Mouse (Mus musculus): ENCODE measurements at regions not wholly inside any gene's neighbourhood (a gene's known extent, or its start where the extent isn't known, plus 50 kb on each side); places are given as distances from the start of the nearest gene placed in this dataset.

GRCm38 (mm10) chr1:71472691-71473090, 58.0 kb upstream of the Abca12 start:
- CTCF ChIA-PET, result interaction anchor here in 2 of 4 experiments (0.6 kb wide), 2 partner anchors 33 to 1688 kb away, joined by 3 to 4 read pairs; no protein-coding TSS in a partner anchor
- POLR2A ChIA-PET, result interaction anchor here in 1 of 4 experiments (0.6 kb wide), 1 partner anchor 37 kb away, joined by 4 read pairs; no protein-coding TSS in a partner anchor

GRCm38 (mm10) chr1:71483149-71483548, 68.4 kb upstream of the Abca12 start:
- ChIA-PET POLR2A (no interaction called here), CTCF (no interaction called here)

GRCm38 (mm10) chr1:71494576-71494975, 62.4 kb upstream of the Atic start:
- ChIA-PET POLR2A (interaction anchor here in 1 of 4 experiments (0.7 kb wide), 1 partner anchor 245 kb away, joined by 3 read pairs; no protein-coding TSS in a partner anchor), CTCF (interaction anchor here in 1 of 4 experiments (1.2 kb wide), 1 partner anchor 11 kb away, joined by 10 read pairs; no protein-coding TSS in a partner anchor)

GRCm38 (mm10) chr1:71505898-71506297, 51.1 kb upstream of the Atic start:
- ChIA-PET CTCF (interaction anchor here (0.5 to 1.2 kb wide), 15 partner anchors 11 to 720 kb away, joined by 3 to 13 read pairs (median 4); no protein-coding TSS in a partner anchor), POLR2A (no interaction called here)

- POLR2A ChIA-PET, result interaction anchor here in 1 of 4 experiments (1.1 kb wide), 1 partner anchor 202 kb away, joined by 3 read pairs; no protein-coding TSS in a partner anchor
- CTCF ChIA-PET, result interaction anchor here (0.6 to 1.2 kb wide), 4 partner anchors 28 to 719 kb away, joined by 3 to 5 read pairs (median 4); no protein-coding TSS in a partner anchor
Measured at GRCm38 (mm10) chr1:71506534-71506933, 50.4 kb upstream of the Atic start.

Data from embryonic stem cell, embryonic (primary cell).